Mouse (Mus musculus) urinary bladder, postnatal 14 days (tissue): Measurements from ENCODE around the gene Grik3.

ENCODE experiments used
- DNase-seq: peaks from one replicate; pipeline ENCODE4 v3.0.0; 2021; ENCODE audit warnings: low spot score

The Grik3 gene

GRCm38 (mm10) chr4:125640921-125641663 is 150.6 kb downstream of the Grik3 start:
- DNase-seq: no peak

- DNase-seq: no peak
These were observed 154.4 kb downstream of the Grik3 start for GRCm38 (mm10) chr4:125644581-125645568.

GRCm38 (mm10) chr4:125651676-125652246 is 161.3 kb downstream of the Grik3 start:
- no peak for DNase-seq

GRCm38 (mm10) chr4:125656031-125656430 is 165.5 kb downstream of the Grik3 start:
- no peak for DNase-seq

- DNase-seq: no peak
These were observed 167.9 kb downstream of the Grik3 start for GRCm38 (mm10) chr4:125658376-125658775.

- DNase-seq: no peak
These were observed 171.5 kb downstream of the Grik3 start for GRCm38 (mm10) chr4:125661982-125662381.

- DNase-seq: no peak
These were observed 172.8 kb downstream of the Grik3 start for GRCm38 (mm10) chr4:125663262-125663661.

GRCm38 (mm10) chr4:125665955-125666354 is 175.5 kb downstream of the Grik3 start:
- DNase-seq: no peak

GRCm38 (mm10) chr4:125682007-125682406 is 191.5 kb downstream of the Grik3 start:
- no peak for DNase-seq

GRCm38 (mm10) chr4:125687078-125687477 is 196.6 kb downstream of the Grik3 start:
- DNase-seq: no peak

GRCm38 (mm10) chr4:125695431-125695830 is 204.9 kb downstream of the Grik3 start:
- no peak for DNase-seq

GRCm38 (mm10) chr4:125696182-125696939 is 205.9 kb downstream of the Grik3 start:
- DNase-seq: no peak

- DNase-seq: no peak
These were observed 207.1 kb downstream of the Grik3 start for GRCm38 (mm10) chr4:125697626-125698025.

- DNase-seq: no peak
These were observed 208.6 kb downstream of the Grik3 start for GRCm38 (mm10) chr4:125699056-125699455.

- no peak for DNase-seq
These were observed 209.8 kb downstream of the Grik3 start for GRCm38 (mm10) chr4:125700331-125700730.

- peak; percentile 54 for DNase-seq
These were observed 212.3 kb downstream of the Grik3 start for GRCm38 (mm10) chr4:125702607-125703309.

GRCm38 (mm10) chr4:125703310-125703690 is 212.8 kb downstream of the Grik3 start:
- DNase-seq: peak; percentile 16

- DNase-seq: no peak
These were observed 215.2 kb downstream of the Grik3 start for GRCm38 (mm10) chr4:125705746-125706145.

- DNase-seq: no peak
These were observed 219.2 kb downstream of the Grik3 start for GRCm38 (mm10) chr4:125709716-125710115.

GRCm38 (mm10) chr4:125717881-125718280 is 227.4 kb downstream of the Grik3 start:
- no peak for DNase-seq
